Mouse (Mus musculus) lung, postnatal 25 days (tissue): ENCODE results near the gene Olfr259.

ENCODE experiments used
- DNase-seq: peaks from one replicate; pipeline ENCODE4 v3.0.0; 2022; ENCODE audit warnings: low spot score

Gene Olfr259

GRCm38 (mm10) chr2:87114467-87114866 is at the start of gene Olfr259:
Gene Olfr259, minus strand, starts transcription at chr2:87114567.
- DNase-seq, result no peak

GRCm38 (mm10) chr2:87152524-87152923 is 38.2 kb upstream of the Olfr259 start, which contains the start of gene Olfr1111:
Gene Olfr1111, minus strand, starts transcription at chr2:87152624.
- DNase-seq, result no peak

GRCm38 (mm10) chr2:87140200-87140599 is 25.8 kb upstream of the Olfr259 start, which contains the start of gene Olfr1110:
Gene Olfr1110, minus strand, starts transcription at chr2:87140300.
- no peak for DNase-seq

- no peak for DNase-seq
Measured at GRCm38 (mm10) chr2:87095908-87096307, 18.5 kb downstream of the Olfr259 start, which contains the start of gene Olfr1109. Gene Olfr1109, minus strand, starts transcription at chr2:87096008.

- DNase-seq, result no peak
Measured at GRCm38 (mm10) chr2:87075717-87076116, 38.6 kb downstream of the Olfr259 start, which contains the start of gene Olfr1107. Gene Olfr1107, minus strand, starts transcription at chr2:87075817.
